Mouse (Mus musculus) limb, embryonic 13.5 days (tissue): ENCODE results near the gene Pdzd7. TPM values are rescaled to one million over a fixed set of nuclear protein-coding genes. Genes with fewer than 3 reads are reported as not detected.

Experiments used
- ATAC-seq: fragments of 200-750 bp; cut with Nextera tagmentation; 2 replicates; pipeline ENCODE4 v1.8.0; 2017; ENCODE audit warnings: low read depth, moderate number of reproducible peaks, moderate TSS enrichment; ENCODE audit not compliant: low FRiP score
- H3K27ac ChIP-seq: fragments of 300-500 bp; sonication (generic); 2 replicates; pipeline ENCODE4 v1.5.1; 2015; ENCODE audit warnings: inconsistent platforms, mild to moderate bottlenecking, moderate library complexity
- H3K27me3 ChIP-seq: fragments of 300-500 bp; sonication (generic); 2 replicates; pipeline ENCODE4 v1.6.1; 2015; ENCODE audit warnings: mild to moderate bottlenecking, inconsistent platforms
- H3K36me3 ChIP-seq: fragments of 300-500 bp; sonication (generic); 2 replicates; pipeline ENCODE4 v1.6.1; 2015; ENCODE audit warnings: inconsistent platforms, mild to moderate bottlenecking, moderate library complexity
- H3K4me1 ChIP-seq: fragments of 300-500 bp; sonication (generic); 2 replicates; pipeline ENCODE4 v1.6.1; 2015; ENCODE audit warnings: inconsistent platforms
- H3K4me2 ChIP-seq: fragments of 300-500 bp; sonication (generic); replicated peaks from 2 replicates; pipeline ENCODE4 v1.6.1; 2015; ENCODE audit warnings: inconsistent platforms, mild to moderate bottlenecking, moderate library complexity
- H3K4me3 ChIP-seq: fragments of 300-500 bp; sonication (generic); 2 replicates; pipeline ENCODE4 v1.5.1; 2015; ENCODE audit warnings: moderate library complexity, mild to moderate bottlenecking, inconsistent platforms
- H3K9ac ChIP-seq: fragments of 300-500 bp; sonication (generic); 2 replicates; pipeline ENCODE4 v1.6.1; 2015; ENCODE audit warnings: mild to moderate bottlenecking, inconsistent platforms
- H3K9me3 ChIP-seq: fragments of 300-500 bp; sonication (generic); 2 replicates; pipeline ENCODE4 v1.6.1; 2016; ENCODE audit warnings: inconsistent platforms
- WGBS: fragments of 180-500 bp; shearing (Covaris S2); methylation state at CpG from one replicate; pipeline ENCODE4 v1.1.7; 2015; 5-methylcytosine and 5-hydroxymethylcytosine counted together
- polyA plus RNA-seq: library from polyadenylated mRNA; unstranded; fragments of >200 nt; fragmentation: Nextera tagmentation; extraction: Ambion mirVana; gene quantifications from 2 replicates; pipeline ENCODE4 v1.2.1, GENCODE M21; 2015

The Pdzd7 gene
- polyA plus RNA-seq, 1 experiment from 2014 or later: 0.56 TPM

GRCm38 (mm10) chr19:45026958-45027670, 18.4 kb downstream of the Pdzd7 start:
- ATAC-seq: no peak
- WGBS: 69% methylated on average over 6 of the region's 6 CpGs

GRCm38 (mm10) chr19:45025937-45026568, 19.5 kb downstream of the Pdzd7 start:
- H3K36me3 ChIP-seq: peaks cover 74% of the 10 kb centered on the region
- H3K4me2 ChIP-seq: no peak overlapping the region
- H3K9ac ChIP-seq: no peak overlapping the region
- H3K27me3 ChIP-seq: no peaks in the 10 kb centered on the region
- no peak for ATAC-seq
- WGBS: 74% methylated on average over 37 of the region's 37 CpGs
- 0 out of 2 replicates have a peak overlapping the region, but pooled peaks have one; percentile 22 for H3K27ac ChIP-seq
- peaks cover 36% of the 10 kb centered on the region for H3K4me1 ChIP-seq
- no peak overlapping the region for H3K4me3 ChIP-seq
- H3K9me3 ChIP-seq: no peaks in the 10 kb centered on the region

More at GRCm38 (mm10) chr19:45026958-45027670, 18.4 kb downstream of the Pdzd7 start:
- no peak overlapping the region for H3K4me3 ChIP-seq
- H3K4me2 ChIP-seq: no peak overlapping the region
- peaks cover 34% of the 10 kb centered on the region for H3K4me1 ChIP-seq
- no peak overlapping the region; the same call in 1 of the 2 replicates for H3K27ac ChIP-seq
- H3K9ac ChIP-seq: 0 out of 2 replicates have a peak overlapping the region, but pooled peaks have one; percentile 8
- peaks cover 64% of the 10 kb centered on the region for H3K36me3 ChIP-seq
- H3K27me3 ChIP-seq: no peaks in the 10 kb centered on the region
- H3K9me3 ChIP-seq: no peaks in the 10 kb centered on the region

GRCm38 (mm10) chr19:45024775-45025174, 20.7 kb downstream of the Pdzd7 start:
- Histone ChIP-seq H3K27ac (no peak overlapping the region), H3K9me3 (no peaks in the 10 kb centered on the region), H3K36me3 (peaks cover 79% of the 10 kb centered on the region), H3K4me1 (peaks cover 39% of the 10 kb centered on the region), H3K27me3 (no peaks in the 10 kb centered on the region), H3K4me3 (no peak overlapping the region), H3K9ac (no peak overlapping the region), H3K4me2 (no peak overlapping the region)
- no peak for ATAC-seq
- 91% methylated on average over 20 of the region's 20 CpGs for WGBS

GRCm38 (mm10) chr19:45023993-45024392, 21.5 kb downstream of the Pdzd7 start:
- Histone ChIP-seq H3K4me2 (no peak overlapping the region), H3K4me3 (no peak overlapping the region), H3K9ac (no peak overlapping the region), H3K27me3 (no peaks in the 10 kb centered on the region), H3K4me1 (peaks cover 47% of the 10 kb centered on the region), H3K9me3 (no peaks in the 10 kb centered on the region), H3K36me3 (peaks cover 79% of the 10 kb centered on the region), H3K27ac (no peak overlapping the region)
- ATAC-seq: no peak
- 89% methylated on average over 11 of the region's 11 CpGs for WGBS

GRCm38 (mm10) chr19:45021362-45021761, 24.2 kb downstream of the Pdzd7 start:
- H3K9me3 ChIP-seq: no peaks in the 10 kb centered on the region
- H3K27me3 ChIP-seq: no peaks in the 10 kb centered on the region
- H3K27ac ChIP-seq: no peak overlapping the region
- peak overlapping the region; percentile 35; the same call in 1 of the 2 replicates for H3K9ac ChIP-seq
- peaks cover 46% of the 10 kb centered on the region for H3K4me1 ChIP-seq
- peak overlapping the region; percentile 91; the same call in 1 of the 2 replicates for H3K4me2 ChIP-seq
- 91% methylated on average over 15 of the region's 15 CpGs for WGBS
- peaks cover 53% of the 10 kb centered on the region for H3K36me3 ChIP-seq
- no peak overlapping the region for H3K4me3 ChIP-seq
- no peak for ATAC-seq

- H3K27me3 ChIP-seq: no peaks in the 10 kb centered on the region
- H3K9ac ChIP-seq: peak overlapping the region; percentile 56
- no peak for ATAC-seq
- peak overlapping the region; percentile 5 for H3K4me3 ChIP-seq
- H3K9me3 ChIP-seq: no peaks in the 10 kb centered on the region
- WGBS: 55% methylated on average over 6 of the region's 6 CpGs
- peaks cover 54% of the 10 kb centered on the region for H3K4me1 ChIP-seq
- peak overlapping the region; percentile 6; the same call in 1 of the 2 replicates for H3K27ac ChIP-seq
- H3K36me3 ChIP-seq: peaks cover 43% of the 10 kb centered on the region
- peak overlapping the region; percentile 91 for H3K4me2 ChIP-seq
Measured at GRCm38 (mm10) chr19:45020348-45020747, 25.2 kb downstream of the Pdzd7 start.

GRCm38 (mm10) chr19:45018351-45018831, 27.1 kb downstream of the Pdzd7 start:
- WGBS: under 1% methylated on average over 13 of the region's 13 CpGs
- peaks cover 71% of the 10 kb centered on the region for H3K4me1 ChIP-seq
- H3K27ac ChIP-seq: peak overlapping the region; percentile 99
- H3K9me3 ChIP-seq: no peaks in the 10 kb centered on the region
- H3K27me3 ChIP-seq: no peaks in the 10 kb centered on the region
- peaks cover 25% of the 10 kb centered on the region for H3K36me3 ChIP-seq
- peak overlapping the region; percentile 96 for H3K9ac ChIP-seq
- peak overlapping the region; percentile 79 for H3K4me3 ChIP-seq
- no peak for ATAC-seq
- peak overlapping the region; percentile 91 for H3K4me2 ChIP-seq

GRCm38 (mm10) chr19:45017909-45018308, 27.6 kb downstream of the Pdzd7 start:
- under 1% methylated on average over 44 of the region's 48 CpGs for WGBS
- peak; percentile 45 for ATAC-seq
- Histone ChIP-seq H3K4me2 (peak overlapping the region; percentile 91), H3K4me1 (peaks cover 76% of the 10 kb centered on the region), H3K4me3 (peak overlapping the region; percentile 79), H3K9ac (peak overlapping the region; percentile 96), H3K36me3 (peaks cover 22% of the 10 kb centered on the region), H3K9me3 (no peaks in the 10 kb centered on the region), H3K27me3 (no peaks in the 10 kb centered on the region), H3K27ac (peak overlapping the region; percentile 99)

GRCm38 (mm10) chr19:45017216-45017771, 28.2 kb downstream of the Pdzd7 start:
- peak; percentile 10 for ATAC-seq
- Histone ChIP-seq H3K4me2 (peak overlapping the region; percentile 91), H3K27me3 (no peaks in the 10 kb centered on the region), H3K27ac (peak overlapping the region; percentile 99), H3K36me3 (peaks cover 17% of the 10 kb centered on the region), H3K9ac (peak overlapping the region; percentile 96), H3K9me3 (no peaks in the 10 kb centered on the region), H3K4me3 (peak overlapping the region; percentile 79), H3K4me1 (peaks cover 81% of the 10 kb centered on the region)
- WGBS: 0% methylated on average over 14 of the region's 27 CpGs

GRCm38 (mm10) chr19:45016341-45017215, 28.9 kb downstream of the Pdzd7 start:
- peak; percentile 73 for ATAC-seq
- H3K36me3 ChIP-seq: peaks cover 18% of the 10 kb centered on the region
- H3K4me2 ChIP-seq: peak overlapping the region; percentile 91
- no peaks in the 10 kb centered on the region for H3K9me3 ChIP-seq
- no peaks in the 10 kb centered on the region for H3K27me3 ChIP-seq
- H3K9ac ChIP-seq: peak overlapping the region; percentile 96
- under 1% methylated on average over 16 of the region's 18 CpGs for WGBS
- H3K4me1 ChIP-seq: peaks cover 77% of the 10 kb centered on the region
- peak overlapping the region; percentile 99 for H3K27ac ChIP-seq
- peak overlapping the region; percentile 79 for H3K4me3 ChIP-seq

GRCm38 (mm10) chr19:45015518-45016281, 29.8 kb downstream of the Pdzd7 start:
- Histone ChIP-seq H3K27ac (peak overlapping the region; percentile 99), H3K9ac (peak overlapping the region; percentile 77), H3K4me3 (peak overlapping the region; percentile 79), H3K27me3 (no peaks in the 10 kb centered on the region), H3K4me1 (peaks cover 68% of the 10 kb centered on the region), H3K9me3 (no peaks in the 10 kb centered on the region), H3K36me3 (peaks cover 21% of the 10 kb centered on the region), H3K4me2 (peak overlapping the region; percentile 91)
- WGBS: under 1% methylated on average over 34 of the region's 34 CpGs
- ATAC-seq: peak; percentile 5; the same call in 1 of the 2 replicates
